Mouse (Mus musculus): Measurements from ENCODE around the gene Gm45623. TPM values are rescaled to one million over a fixed set of nuclear protein-coding genes. Genes with fewer than 3 reads are reported as not detected.
A peak's percentile ranks its signal among the peaks of the same experiment; 100 is the strongest.

Gm45623 gene
- polyA plus RNA-seq, 1 experiment from 2014 or later, result 3.0 TPM

DNA sequence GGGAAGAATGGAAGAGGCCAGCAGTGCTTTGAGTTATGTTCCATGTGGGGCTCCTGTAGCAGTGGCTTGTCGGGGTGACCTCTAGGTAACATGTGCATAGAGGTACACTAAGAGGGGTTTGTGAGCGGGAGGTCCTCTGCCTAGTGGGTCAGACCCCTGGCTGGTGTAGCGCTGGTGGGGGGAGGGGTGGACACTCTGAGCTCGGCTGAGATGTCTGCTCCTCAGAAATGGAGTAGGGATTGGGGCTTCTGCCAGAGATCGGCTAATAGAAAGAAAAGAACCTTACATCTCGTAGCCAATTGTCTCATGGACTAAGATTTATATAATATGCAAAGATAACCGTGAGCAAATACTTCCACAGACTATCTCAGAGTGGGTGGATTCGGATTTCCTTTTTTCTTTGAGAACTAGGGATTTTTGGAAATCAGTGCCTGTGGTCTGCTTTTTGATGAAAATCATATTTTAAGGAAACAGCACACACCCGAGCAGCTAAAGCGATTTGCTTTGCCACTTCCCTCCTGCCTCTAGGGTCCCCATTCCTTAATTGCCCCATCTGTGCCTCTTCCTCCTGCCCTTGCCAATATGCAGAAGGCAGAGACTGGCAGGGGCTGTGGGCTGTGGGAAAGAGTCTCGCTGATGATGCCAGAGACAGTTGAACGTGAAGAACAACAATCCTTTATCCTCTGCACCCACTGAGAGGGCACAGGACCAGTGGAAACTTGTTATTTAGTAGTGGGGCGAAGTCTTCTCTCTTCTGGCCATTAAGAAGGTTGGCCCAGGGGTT is 9.0 kb upstream of the Gm45623 start:
- H3K4me3 ChIP-seq (ENCODE audit: low read depth, low read length), result no peak overlapping the region
- 40% methylated on average over 13 of the region's 13 CpGs for WGBS
- no peak for ATAC-seq

DNA sequence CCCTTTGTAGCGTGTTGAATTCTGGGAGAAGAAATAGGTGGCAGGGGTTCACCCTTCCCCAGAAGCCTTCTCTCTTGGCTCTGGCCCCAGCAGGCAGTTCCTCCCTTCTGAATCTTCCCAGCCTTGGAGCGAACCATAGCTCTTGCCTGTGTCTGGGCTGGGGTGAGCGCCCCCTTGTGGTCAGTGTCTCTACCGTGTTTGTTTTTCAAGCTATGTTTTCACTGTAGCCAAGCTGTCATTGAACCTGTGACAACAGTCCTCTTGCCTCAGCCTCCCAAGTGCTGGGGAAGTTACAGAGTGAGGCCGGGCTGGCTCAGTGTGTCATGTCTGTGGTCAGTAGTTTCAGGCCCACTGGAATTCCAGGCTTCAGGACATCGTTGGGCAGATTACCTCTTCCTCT is 4.9 kb upstream of the Gm45623 start:
- no peak overlapping the region for H3K4me2 ChIP-seq (ENCODE audit: low read length)
- no peaks in the 10 kb centered on the region for H3K9me3 ChIP-seq (replicated peaks; ENCODE audit: control insufficient read depth, low read length, poor library complexity, severe bottlenecking)
- no peak overlapping the region for H3K27ac ChIP-seq (ENCODE audit: low read length)
- H3K4me1 ChIP-seq (ENCODE audit: control insufficient read depth, insufficient read depth, low read length), result peaks cover 12% of the 10 kb centered on the region
- WGBS, result 22% methylated on average over 6 of the region's 6 CpGs
- peaks cover 13% of the 10 kb centered on the region for H3K27me3 ChIP-seq (ENCODE audit: control insufficient read depth, insufficient read depth, low read depth, low read length)
- no peak overlapping the region for H3K4me3 ChIP-seq (ENCODE audit: low read depth, low read length)
- H3K36me3 ChIP-seq (ENCODE audit: control insufficient read depth, insufficient read depth, low read length), result no peaks in the 10 kb centered on the region
- no peak for ATAC-seq
- H3K9ac ChIP-seq (ENCODE audit: low read depth, low read length), result no peak overlapping the region

More for the DNA sequence above, 9.0 kb upstream of the Gm45623 start:
- Histone ChIP-seq H3K27me3 (ENCODE audit: control insufficient read depth, insufficient read depth, low read depth, low read length) (no peaks in the 10 kb centered on the region), H3K9me3 (replicated peaks; ENCODE audit: control insufficient read depth, low read length, poor library complexity, severe bottlenecking) (no peaks in the 10 kb centered on the region), H3K27ac (ENCODE audit: low read length) (no peak overlapping the region), H3K4me1 (ENCODE audit: control insufficient read depth, insufficient read depth, low read length) (peaks cover 11% of the 10 kb centered on the region), H3K36me3 (ENCODE audit: control insufficient read depth, insufficient read depth, low read length) (no peaks in the 10 kb centered on the region), H3K9ac (ENCODE audit: low read depth, low read length) (no peak overlapping the region), H3K4me2 (ENCODE audit: low read length) (no peak overlapping the region)

DNA sequence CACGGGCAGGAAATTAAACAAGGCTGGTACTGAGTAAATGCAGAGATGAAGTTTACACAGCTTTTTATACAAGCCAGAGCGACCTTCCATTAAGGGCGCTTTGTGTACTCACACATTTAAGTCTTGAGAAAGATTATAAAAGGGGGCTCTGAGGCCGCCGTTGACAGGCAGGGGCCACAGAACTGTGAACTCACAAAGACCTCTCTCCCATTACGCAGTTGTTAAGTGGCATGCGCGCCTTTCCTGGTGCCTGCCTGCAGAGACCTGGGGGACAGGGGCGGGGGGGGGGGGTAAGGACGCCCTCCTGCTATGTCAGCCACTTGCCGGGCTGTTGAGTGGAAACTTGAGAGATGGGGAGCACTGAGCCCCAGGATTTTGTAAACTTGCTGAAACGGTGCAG is 3.6 kb upstream of the Gm45623 start:
- WGBS, result 69% methylated on average over 12 of the region's 12 CpGs
- H3K27me3 ChIP-seq (ENCODE audit: control insufficient read depth, insufficient read depth, low read depth, low read length), result peaks cover 14% of the 10 kb centered on the region
- ATAC-seq, result no peak

DNA sequence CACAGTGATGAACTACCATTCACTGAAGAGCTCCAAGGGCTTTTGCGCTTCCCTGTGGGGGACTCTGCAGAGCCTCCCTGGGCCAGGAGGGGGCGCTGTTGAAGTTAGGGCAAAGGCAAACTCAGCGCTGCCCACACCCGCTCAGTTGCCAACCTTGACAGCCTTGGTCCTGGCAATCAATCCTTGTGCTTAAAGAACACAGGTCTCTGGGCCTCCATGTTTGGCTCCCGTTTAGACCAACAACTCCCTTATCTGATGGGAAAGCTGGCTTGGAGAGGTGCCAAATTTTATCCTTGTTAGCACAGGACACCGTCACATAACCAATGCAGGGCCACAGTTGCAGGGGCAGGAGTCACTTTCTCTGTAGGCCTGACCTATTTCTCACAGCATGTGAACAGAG is 2.2 kb upstream of the Gm45623 start:
- no peaks in the 10 kb centered on the region for H3K36me3 ChIP-seq (ENCODE audit: control insufficient read depth, insufficient read depth, low read length)
- 57% methylated on average over 6 of the region's 6 CpGs for WGBS
- no peaks in the 10 kb centered on the region for H3K9me3 ChIP-seq (replicated peaks; ENCODE audit: control insufficient read depth, low read length, poor library complexity, severe bottlenecking)
- no peak overlapping the region for H3K27ac ChIP-seq (ENCODE audit: low read length)
- no peak for ATAC-seq
- H3K27me3 ChIP-seq (ENCODE audit: control insufficient read depth, insufficient read depth, low read depth, low read length), result peaks cover 24% of the 10 kb centered on the region
- H3K9ac ChIP-seq (ENCODE audit: low read depth, low read length), result no peak overlapping the region
- H3K4me1 ChIP-seq (ENCODE audit: control insufficient read depth, insufficient read depth, low read length), result peaks cover 19% of the 10 kb centered on the region
- no peak overlapping the region for H3K4me2 ChIP-seq (ENCODE audit: low read length)
- no peak overlapping the region for H3K4me3 ChIP-seq (ENCODE audit: low read depth, low read length)

More for the DNA sequence above, 3.6 kb upstream of the Gm45623 start:
- no peak overlapping the region for H3K27ac ChIP-seq (ENCODE audit: low read length)
- no peak overlapping the region for H3K4me3 ChIP-seq (ENCODE audit: low read depth, low read length)
- H3K9me3 ChIP-seq (replicated peaks; ENCODE audit: control insufficient read depth, low read length, poor library complexity, severe bottlenecking), result no peaks in the 10 kb centered on the region
- no peaks in the 10 kb centered on the region for H3K36me3 ChIP-seq (ENCODE audit: control insufficient read depth, insufficient read depth, low read length)
- H3K4me2 ChIP-seq (ENCODE audit: low read length), result no peak overlapping the region
- peaks cover 16% of the 10 kb centered on the region for H3K4me1 ChIP-seq (ENCODE audit: control insufficient read depth, insufficient read depth, low read length)
- H3K9ac ChIP-seq (ENCODE audit: low read depth, low read length), result no peak overlapping the region

DNA sequence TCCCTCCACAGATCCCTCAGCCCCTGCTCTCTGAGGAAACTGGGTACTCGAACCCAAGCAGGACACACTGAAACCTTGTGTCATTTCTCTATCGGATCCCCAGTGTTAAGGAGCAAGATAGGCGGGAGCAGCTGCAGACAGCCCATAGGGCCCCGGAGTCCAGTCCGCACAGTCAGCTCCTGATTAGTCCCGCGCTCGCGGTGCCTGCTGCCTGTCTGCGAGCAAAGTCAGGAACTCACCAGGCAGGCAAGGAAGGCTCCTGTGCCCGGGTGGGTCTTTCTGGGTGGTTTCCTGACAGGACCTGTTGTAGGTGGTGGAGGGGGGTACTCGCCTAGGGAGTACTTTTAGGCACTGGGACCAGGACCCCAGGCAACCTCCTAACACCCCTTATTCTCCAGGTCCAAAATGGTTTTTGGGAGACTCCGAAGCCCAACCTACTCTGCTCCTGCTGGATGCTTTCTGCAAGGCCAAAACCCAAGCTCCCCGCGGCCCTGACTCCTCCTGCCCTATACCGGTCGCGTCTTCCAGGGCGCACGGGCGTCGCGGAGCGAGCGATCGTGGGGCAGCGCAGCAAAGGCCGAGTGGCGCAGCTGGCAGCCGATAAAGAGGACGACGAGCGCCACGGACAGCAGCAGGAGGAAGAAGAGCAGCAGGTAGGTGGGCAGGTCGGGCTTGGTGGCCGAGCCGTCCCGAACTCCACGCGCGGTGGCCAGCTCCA is 994 bp downstream of the Gm45623 start:
- peak overlapping the region; percentile 68 for H3K9ac ChIP-seq (ENCODE audit: low read depth, low read length)
- H3K4me2 ChIP-seq (ENCODE audit: low read length), result peak overlapping the region; percentile 98
- H3K4me1 ChIP-seq (ENCODE audit: control insufficient read depth, insufficient read depth, low read length), result peaks cover 19% of the 10 kb centered on the region
- H3K4me3 ChIP-seq (ENCODE audit: low read depth, low read length), result peak overlapping the region; percentile 61
- 1% methylated on average over 37 of the region's 41 CpGs for WGBS
- H3K36me3 ChIP-seq (ENCODE audit: control insufficient read depth, insufficient read depth, low read length), result no peaks in the 10 kb centered on the region
- 0 out of 2 replicates have a peak overlapping the region, but pooled peaks have one; percentile 14 for H3K27ac ChIP-seq (ENCODE audit: low read length)
- H3K27me3 ChIP-seq (ENCODE audit: control insufficient read depth, insufficient read depth, low read depth, low read length), result peaks cover 24% of the 10 kb centered on the region
- H3K9me3 ChIP-seq (replicated peaks; ENCODE audit: control insufficient read depth, low read length, poor library complexity, severe bottlenecking), result no peaks in the 10 kb centered on the region
- peak; percentile 34; the same call in 1 of the 2 replicates for ATAC-seq

DNA sequence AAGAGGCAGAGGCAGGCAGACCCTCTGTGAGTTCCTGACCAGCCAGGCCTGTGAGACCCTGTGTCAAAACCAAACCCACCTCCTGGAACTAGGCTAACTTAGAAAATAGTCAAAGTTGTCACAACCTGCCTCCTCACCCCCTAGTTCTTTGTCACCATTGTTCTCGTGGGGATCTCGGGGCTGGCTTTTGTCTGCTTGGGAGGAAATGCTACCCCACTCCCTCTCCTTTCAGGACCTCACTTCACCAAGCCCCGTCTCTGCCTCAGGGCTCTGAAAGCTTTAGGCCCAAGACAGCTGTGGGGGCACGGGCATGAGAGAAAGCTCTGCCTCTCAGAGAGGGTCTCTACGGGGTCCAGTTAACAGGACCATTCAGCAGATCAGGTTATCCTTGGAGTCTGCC is 1.9 kb downstream of the Gm45623 start:
- Histone ChIP-seq H3K9me3 (replicated peaks; ENCODE audit: control insufficient read depth, low read length, poor library complexity, severe bottlenecking) (no peaks in the 10 kb centered on the region), H3K4me2 (ENCODE audit: low read length) (peak overlapping the region; percentile 98), H3K27me3 (ENCODE audit: control insufficient read depth, insufficient read depth, low read depth, low read length) (peaks cover 24% of the 10 kb centered on the region), H3K27ac (ENCODE audit: low read length) (no peak overlapping the region), H3K9ac (ENCODE audit: low read depth, low read length) (no peak overlapping the region), H3K36me3 (ENCODE audit: control insufficient read depth, insufficient read depth, low read length) (no peaks in the 10 kb centered on the region), H3K4me1 (ENCODE audit: control insufficient read depth, insufficient read depth, low read length) (peaks cover 19% of the 10 kb centered on the region), H3K4me3 (ENCODE audit: low read depth, low read length) (no peak overlapping the region; the same call in 1 of the 2 replicates)
- no peak for ATAC-seq
- whole genome bisulfite sequencing, result 10% methylated on average over 5 of the region's 5 CpGs

DNA sequence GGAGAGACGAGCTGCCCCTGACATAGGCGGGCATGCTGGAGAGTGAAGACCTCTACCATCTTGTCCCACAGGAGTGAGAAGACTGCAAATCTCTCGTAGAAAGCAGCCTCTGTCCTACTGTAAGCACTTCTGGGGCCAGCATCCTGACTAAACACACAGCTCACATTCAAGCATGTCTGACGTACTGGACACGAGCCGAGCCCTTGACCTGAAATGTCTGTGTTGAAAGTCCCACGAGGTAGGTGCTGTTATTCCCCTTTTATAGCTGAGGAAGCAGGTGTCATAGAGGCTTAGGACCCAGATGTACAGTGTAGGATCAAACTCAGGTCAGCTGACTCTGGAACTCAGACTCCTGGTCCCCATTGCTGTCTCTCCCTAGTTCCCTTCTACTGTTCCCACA is 4.2 kb downstream of the Gm45623 start:
- no peak for ATAC-seq
- no peaks in the 10 kb centered on the region for H3K36me3 ChIP-seq (ENCODE audit: control insufficient read depth, insufficient read depth, low read length)
- no peak overlapping the region for H3K4me2 ChIP-seq (ENCODE audit: low read length)
- H3K9me3 ChIP-seq (replicated peaks; ENCODE audit: control insufficient read depth, low read length, poor library complexity, severe bottlenecking), result no peaks in the 10 kb centered on the region
- H3K9ac ChIP-seq (ENCODE audit: low read depth, low read length), result no peak overlapping the region
- peaks cover 19% of the 10 kb centered on the region for H3K4me1 ChIP-seq (ENCODE audit: control insufficient read depth, insufficient read depth, low read length)
- 89% methylated on average over 7 of the region's 7 CpGs for WGBS
- no peak overlapping the region for H3K27ac ChIP-seq (ENCODE audit: low read length)
- H3K27me3 ChIP-seq (ENCODE audit: control insufficient read depth, insufficient read depth, low read depth, low read length), result peaks cover 15% of the 10 kb centered on the region
- H3K4me3 ChIP-seq (ENCODE audit: low read depth, low read length), result no peak overlapping the region

DNA sequence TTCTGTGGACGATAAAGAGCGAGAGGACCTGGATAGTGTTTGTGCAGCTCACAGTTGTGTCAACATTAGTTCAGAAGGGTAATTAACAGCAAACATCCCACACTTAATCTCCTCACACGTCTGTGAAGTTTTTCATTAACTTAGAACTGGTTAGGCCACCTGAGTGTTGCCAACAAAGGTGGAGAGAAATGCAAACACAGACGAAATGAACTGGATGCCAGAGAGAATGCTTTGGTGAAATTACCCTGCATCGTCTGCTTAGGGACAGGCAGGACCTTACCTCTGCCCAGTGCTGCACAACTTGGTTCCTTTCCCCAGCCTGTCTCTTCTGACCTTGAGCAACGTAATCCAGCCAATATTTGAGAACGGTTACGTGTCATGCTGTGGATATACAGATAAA is 6.1 kb downstream of the Gm45623 start:
- Histone ChIP-seq H3K27me3 (ENCODE audit: control insufficient read depth, insufficient read depth, low read depth, low read length) (peaks cover 11% of the 10 kb centered on the region), H3K36me3 (ENCODE audit: control insufficient read depth, insufficient read depth, low read length) (no peaks in the 10 kb centered on the region), H3K9me3 (replicated peaks; ENCODE audit: control insufficient read depth, low read length, poor library complexity, severe bottlenecking) (no peaks in the 10 kb centered on the region), H3K4me2 (ENCODE audit: low read length) (no peak overlapping the region), H3K4me1 (ENCODE audit: control insufficient read depth, insufficient read depth, low read length) (peaks cover 7% of the 10 kb centered on the region), H3K4me3 (ENCODE audit: low read depth, low read length) (no peak overlapping the region), H3K9ac (ENCODE audit: low read depth, low read length) (no peak overlapping the region), H3K27ac (ENCODE audit: low read length) (no peak overlapping the region)
- 78% methylated on average over 8 of the region's 8 CpGs for WGBS
- no peak for ATAC-seq
